Mouse (Mus musculus) frontal cortex, postnatal 36 days (tissue): ENCODE results near the gene Dnmt3c.
"Not testable (repeated sequence)": the region's sequence is repeated elsewhere in the genome, so short reads cannot be mapped to it uniquely, and the experiment has no call there.

Experiments
- DNase-seq, 2 experiments: peaks; one replicate each; pipeline ENCODE4 v3.0.0; 2022; ENCODE audit warnings: low spot score in 2 of 2

Gene Dnmt3c

GRCm38 (mm10) chr2:153717861-153718260 is 21.4 kb downstream of the Dnmt3c start:
- not testable (repeated sequence) for DNase-seq

GRCm38 (mm10) chr2:153723098-153723497 is 26.6 kb downstream of the Dnmt3c start:
- DNase-seq: no peak

- no peak for DNase-seq
Measured at GRCm38 (mm10) chr2:153724424-153724823, 28.0 kb downstream of the Dnmt3c start.

- no peak for DNase-seq
Measured at GRCm38 (mm10) chr2:153724871-153725270, 28.4 kb downstream of the Dnmt3c start.

- no peak for DNase-seq
Measured at GRCm38 (mm10) chr2:153725291-153725690, 28.8 kb downstream of the Dnmt3c start.

GRCm38 (mm10) chr2:153734033-153734432 is 37.6 kb downstream of the Dnmt3c start:
- DNase-seq: no peak

- peak; percentile 99 to 100 for DNase-seq
Measured at GRCm38 (mm10) chr2:153740500-153741436, 44.3 kb downstream of the Dnmt3c start, which contains the start of gene Mapre1. Mapre1 (plus strand) TSS chr2:153741274.

- DNase-seq: peak; percentile 28 to 33
Measured at GRCm38 (mm10) chr2:153741437-153742065, 45.1 kb downstream of the Dnmt3c start.

- DNase-seq: no peak
Measured at GRCm38 (mm10) chr2:153747994-153748393, 51.5 kb downstream of the Dnmt3c start.

- no peak for DNase-seq
Measured at GRCm38 (mm10) chr2:153750363-153750762, 53.9 kb downstream of the Dnmt3c start.

- DNase-seq: no peak
Measured at GRCm38 (mm10) chr2:153762121-153762520, 65.7 kb downstream of the Dnmt3c start.

- DNase-seq: no peak
Measured at GRCm38 (mm10) chr2:153767484-153767883, 71.0 kb downstream of the Dnmt3c start.

GRCm38 (mm10) chr2:153768881-153769280 is 72.4 kb downstream of the Dnmt3c start:
- no peak for DNase-seq

GRCm38 (mm10) chr2:153772950-153773349 is 76.5 kb downstream of the Dnmt3c start:
- DNase-seq: no peak

GRCm38 (mm10) chr2:153775472-153775871 is 79.0 kb downstream of the Dnmt3c start:
- no peak for DNase-seq

GRCm38 (mm10) chr2:153778638-153779362 is 82.3 kb downstream of the Dnmt3c start:
- peak; percentile 51 to 53 for DNase-seq
